Mouse (Mus musculus): Measurements from ENCODE around the gene Pappa. TPM values are rescaled to one million over a fixed set of nuclear protein-coding genes. Genes with fewer than 3 reads are reported as not detected.

Pappa gene
- total and polyA plus RNA-seq, 3 experiments = not detected

- no peaks in the 10 kb centered on the region for H3K9me3 ChIP-seq (replicated peaks; ENCODE audit: insufficient read depth, low read length)
- H3K27ac ChIP-seq (ENCODE audit: control insufficient read depth, low read depth, low read length) = no peak overlapping the region
- no peaks in the 10 kb centered on the region for H3K79me2 ChIP-seq (ENCODE audit: control insufficient read depth, insufficient read depth, low read length, poor library complexity)
- no peaks in the 10 kb centered on the region; a peak in 1 of 4 replicates for H3K27me3 ChIP-seq (ENCODE audit: control insufficient read depth in 1 of 2, insufficient read depth in 2 of 2, low read length in 2 of 2)
- no peak overlapping the region for H3K9ac ChIP-seq (ENCODE audit: control insufficient read depth, low read depth, low read length, poor library complexity, severe bottlenecking)
- H3K36me3 ChIP-seq (ENCODE audit: control insufficient read depth in 1 of 2, insufficient read depth in 2 of 2, low read length in 2 of 2) = no peaks in the 10 kb centered on the region
- no peak for DNase-seq (ENCODE audit: low read depth, low spot score)
- no peak overlapping the region for H3K4me3 ChIP-seq (ENCODE audit: control insufficient read depth in 1 of 2, insufficient read depth in 1 of 2, low read depth in 2 of 2, low read length in 2 of 2)
- no peaks in the 10 kb centered on the region for H3K4me1 ChIP-seq (ENCODE audit: control insufficient read depth in 1 of 2, insufficient read depth in 2 of 2, low read length in 2 of 2)
- TF ChIP-seq UBTF (IDR thresholded peaks at IDR 0.05; ENCODE audit: borderline replicate concordance, insufficient read depth, low read depth, low read length) (no peak), NELFE (IDR thresholded peaks at IDR 0.05; ENCODE audit: low read depth, low read length) (no peak), TAL1 (IDR thresholded peaks at IDR 0.05; ENCODE audit: low read length) (no peak), MYB (IDR thresholded peaks at IDR 0.05; ENCODE audit: low read depth, low read length) (no peak), CTCF (IDR thresholded peaks at IDR 0.05 in 2 of 3, conservative IDR thresholded peaks at IDR 0.05 in 1 of 3; ENCODE audit: control insufficient read depth in 1 of 3, insufficient read depth in 1 of 3, low read depth in 2 of 3, low read length in 3 of 3, poor library complexity in 1 of 3, severe bottlenecking in 1 of 3) (no peak), JUND (IDR thresholded peaks at IDR 0.05; ENCODE audit: low read depth, low read length) (no peak), MEF2A (IDR thresholded peaks at IDR 0.05; ENCODE audit: extremely low read depth, insufficient replicate concordance, low read depth, low read length, poor library complexity, severe bottlenecking) (no peak), CHD1 (IDR thresholded peaks at IDR 0.05; ENCODE audit: low read depth, low read length) (no peak), ZNF384 (IDR thresholded peaks at IDR 0.05; ENCODE audit: low read depth, low read length) (no peak), POLR2AphosphoS2 (IDR thresholded peaks at IDR 0.05; ENCODE audit: low read length) (no peak), CHD2 (IDR thresholded peaks at IDR 0.05; ENCODE audit: low read length) (no peak), POLR2AphosphoS5 (IDR thresholded peaks at IDR 0.05; ENCODE audit: borderline replicate concordance, low read depth, low read length) (no peak), MAFK (IDR thresholded peaks at IDR 0.05; ENCODE audit: borderline replicate concordance, low read depth, low read length) (no peak), ETS1 (IDR thresholded peaks at IDR 0.05; ENCODE audit: low read depth, low read length) (no peak), BHLHE40 (IDR thresholded peaks at IDR 0.05; ENCODE audit: borderline replicate concordance, low read depth, low read length) (no peak)
Measured at GRCm38 (mm10) chr4:65127291-65127590, 3.3 kb downstream of the Pappa start.

- no peaks in the 10 kb centered on the region for H3K36me3 ChIP-seq (ENCODE audit: control insufficient read depth in 1 of 2, insufficient read depth in 2 of 2, low read length in 2 of 2)
- no peaks in the 10 kb centered on the region for H3K9me3 ChIP-seq (replicated peaks; ENCODE audit: insufficient read depth, low read length)
- H3K4me1 ChIP-seq (ENCODE audit: control insufficient read depth in 1 of 2, insufficient read depth in 2 of 2, low read length in 2 of 2) = no peaks in the 10 kb centered on the region
- no peak for DNase-seq (ENCODE audit: low read depth, low spot score)
- no peak overlapping the region for H3K27ac ChIP-seq (ENCODE audit: control insufficient read depth, low read depth, low read length)
- H3K27me3 ChIP-seq (ENCODE audit: control insufficient read depth in 1 of 2, insufficient read depth in 2 of 2, low read length in 2 of 2) = no peaks in the 10 kb centered on the region; a peak in 1 of 4 replicates
- no peak for TF ChIP-seq SMC3 (IDR thresholded peaks at IDR 0.05; ENCODE audit: low read depth, low read length)
- no peak for TF ChIP-seq TBP (IDR thresholded peaks at IDR 0.05; ENCODE audit: low read depth, low read length)
- TF ChIP-seq MYB (IDR thresholded peaks at IDR 0.05; ENCODE audit: low read depth, low read length) = no peak
- no peak overlapping the region for H3K9ac ChIP-seq (ENCODE audit: control insufficient read depth, low read depth, low read length, poor library complexity, severe bottlenecking)
- no peaks in the 10 kb centered on the region for H3K79me2 ChIP-seq (ENCODE audit: control insufficient read depth, insufficient read depth, low read length, poor library complexity)
- no peak overlapping the region for H3K4me3 ChIP-seq (ENCODE audit: control insufficient read depth in 1 of 2, insufficient read depth in 1 of 2, low read depth in 2 of 2, low read length in 2 of 2)
Measured at GRCm38 (mm10) chr4:65132657-65133056, 8.7 kb downstream of the Pappa start.
